Mouse (Mus musculus) liver, adult 2 months (tissue): ENCODE data around the gene Ttl.

ENCODE experiments used
- CTCF ChIP-seq: fragments of 200-500 bp; IDR thresholded peaks from 2 replicates; pipeline ENCODE4 v1.5.1; 2011; ENCODE audit warnings: low read depth, low read length, control low read depth
- POLR2A ChIP-seq: fragments of 200-500 bp; IDR thresholded peaks from 2 replicates; pipeline ENCODE4 v1.6.1; 2011; ENCODE audit warnings: low read length, control low read depth; ENCODE audit not compliant: insufficient read depth; ENCODE audit errors: extremely low read depth

GRCm38 (mm10) chr2:129092810-129093209, 27.1 kb downstream of the Ttl start:
- TF ChIP-seq POLR2A (no peak), CTCF (no peak)
